Mouse (Mus musculus) intestine, embryonic 14.5 days (tissue): ENCODE results near the gene Hoxc11. TPM values are rescaled to one million over a fixed set of nuclear protein-coding genes. Genes with fewer than 3 reads are reported as not detected.

Experiments used
- ATAC-seq: fragments of 200-750 bp; cut with Nextera tagmentation; replicated peaks from 2 replicates; pipeline ENCODE4 v1.8.0; 2017; ENCODE audit warnings: low read depth, moderate number of reproducible peaks, moderate TSS enrichment, moderate library complexity; ENCODE audit not compliant: low FRiP score, low TSS enrichment
- DNase-seq: peaks from one replicate; pipeline ENCODE4 v3.0.0-alpha.2; 2018; ENCODE audit warnings: low spot score
- H3K27ac ChIP-seq: fragments of 300-500 bp; sonication (generic); 2 replicates; pipeline ENCODE4 v1.5.1; 2014; ENCODE audit warnings: low read depth, mild to moderate bottlenecking, control low read depth
- H3K27me3 ChIP-seq: fragments of 300-500 bp; sonication (generic); replicated peaks from 2 replicates; pipeline ENCODE4 v1.6.1; 2014; ENCODE audit warnings: low read length, control low read depth; ENCODE audit not compliant: control insufficient read depth, insufficient read depth
- H3K36me3 ChIP-seq: fragments of 300-500 bp; sonication (generic); 2 replicates; pipeline ENCODE4 v1.6.1; 2014; ENCODE audit warnings: low read length, control low read depth; ENCODE audit not compliant: control insufficient read depth, insufficient read depth
- H3K4me1 ChIP-seq: fragments of 300-500 bp; sonication (generic); replicated peaks from 2 replicates; pipeline ENCODE4 v1.6.1; 2014; ENCODE audit warnings: low read length, control low read depth, mixed read lengths; ENCODE audit not compliant: control insufficient read depth, insufficient read depth
- H3K4me2 ChIP-seq: fragments of 300-500 bp; sonication (generic); 2 replicates; pipeline ENCODE4 v1.6.1; 2014; ENCODE audit warnings: low read length
- H3K4me3 ChIP-seq: fragments of 300-500 bp; sonication (generic); 2 replicates; pipeline ENCODE4 v1.5.1; 2014; ENCODE audit warnings: low read depth, low read length, control low read depth, mixed read lengths
- H3K9ac ChIP-seq: fragments of 300-500 bp; sonication (generic); 2 replicates; pipeline ENCODE4 v1.6.1; 2014; ENCODE audit warnings: mild to moderate bottlenecking, low read length
- H3K9me3 ChIP-seq: fragments of 300-500 bp; sonication (generic); 2 replicates; pipeline ENCODE4 v1.6.1; 2016; ENCODE audit warnings: low read length, control low read depth; ENCODE audit not compliant: control insufficient read depth
- WGBS: fragments of 180-500 bp; shearing (Covaris S2); extraction: QIAGEN DNeasy Blood & Tissue Kit; methylation state at CpG from one replicate; pipeline ENCODE4 v1.1.7; 2014; 5-methylcytosine and 5-hydroxymethylcytosine counted together
- polyA plus RNA-seq: library from polyadenylated mRNA; unstranded; fragments of >200 nt; fragmentation: Nextera tagmentation; extraction: Ambion mirVana; gene quantifications from 2 replicates; pipeline ENCODE4 v1.2.1, GENCODE M21; 2014

Gene Hoxc11
- polyA plus RNA-seq, 1 experiment from 2014 or later: 0.11 TPM

GRCm38 (mm10) chr15:102975034-102975433 is 20.8 kb downstream of the Hoxc11 start:
- peaks cover 100% of the 10 kb centered on the region for H3K27me3 ChIP-seq
- 7% methylated on average over 7 of the region's 7 CpGs for WGBS
- H3K4me3 ChIP-seq: 0 out of 2 replicates have a peak overlapping the region, but pooled peaks have one; percentile 12
- no peak overlapping the region for H3K9ac ChIP-seq
- no peaks in the 10 kb centered on the region for H3K36me3 ChIP-seq
- H3K4me1 ChIP-seq: no peaks in the 10 kb centered on the region
- no peak for DNase-seq
- 0 out of 2 replicates have a peak overlapping the region, but pooled peaks have one; percentile 4 for H3K4me2 ChIP-seq
- H3K9me3 ChIP-seq: no peaks in the 10 kb centered on the region
- H3K27ac ChIP-seq: no peak overlapping the region
- ATAC-seq: no peak

DNA sequence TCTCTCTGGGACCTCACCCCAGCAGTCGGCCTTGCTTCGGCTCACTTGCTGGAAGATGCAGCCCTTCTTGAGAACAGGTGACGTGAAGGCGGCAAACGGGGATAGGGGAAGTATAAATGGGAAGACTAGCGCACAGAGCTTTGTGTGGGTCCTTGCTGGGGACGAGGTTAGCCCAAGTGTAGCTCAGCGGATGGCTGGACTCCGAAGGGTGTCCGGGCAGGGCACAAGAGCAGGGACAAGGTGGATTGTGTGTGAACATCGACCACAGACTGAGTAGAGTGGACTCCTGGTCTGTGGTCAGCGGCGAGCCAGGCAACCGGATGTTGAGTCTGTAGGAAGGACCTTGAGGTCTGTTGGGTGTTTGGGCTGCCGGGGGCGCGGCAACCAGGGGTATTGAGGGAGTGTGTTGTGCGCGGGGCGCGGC is 21.5 kb downstream of the Hoxc11 start:
- H3K9me3 ChIP-seq: no peaks in the 10 kb centered on the region
- H3K4me2 ChIP-seq: peak overlapping the region; percentile 36
- peaks cover 100% of the 10 kb centered on the region for H3K27me3 ChIP-seq
- H3K9ac ChIP-seq: no peak overlapping the region
- ATAC-seq: no peak
- 1% methylated on average over 21 of the region's 21 CpGs for WGBS
- no peaks in the 10 kb centered on the region for H3K36me3 ChIP-seq
- H3K27ac ChIP-seq: no peak overlapping the region
- H3K4me3 ChIP-seq: 0 out of 2 replicates have a peak overlapping the region, but pooled peaks have one; percentile 12
- no peaks in the 10 kb centered on the region for H3K4me1 ChIP-seq
- peak; percentile 74 for DNase-seq

DNA sequence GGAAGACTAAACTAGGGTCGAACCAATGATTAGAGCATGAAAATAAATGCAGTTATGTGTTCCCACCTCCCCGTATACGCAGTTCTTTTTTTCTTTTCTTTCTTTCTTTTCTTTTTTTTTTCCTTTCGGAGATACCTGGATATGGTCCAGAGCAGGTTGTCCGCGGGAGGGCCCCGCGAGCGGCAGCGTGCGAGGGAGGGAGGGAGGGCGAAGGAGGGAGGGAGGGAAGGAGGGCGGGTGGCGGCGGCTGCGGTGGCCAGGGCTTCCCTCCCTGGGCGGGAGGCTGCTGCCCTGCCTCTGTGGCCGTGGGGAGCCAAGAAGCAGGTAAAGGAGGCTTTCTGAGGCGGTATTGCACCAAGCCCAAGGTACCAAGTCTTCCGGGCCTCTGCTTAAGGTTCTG is 21.9 kb downstream of the Hoxc11 start, which contains the start of gene Hoxc9:
TSS of gene Hoxc9 (plus strand) at position 269 of the 400 bp plus-strand sequence.
- DNase-seq (no peak), ATAC-seq (no peak)
- peak within 1 kb of the TSS; percentile 12 for H3K4me3 ChIP-seq
- H3K4me2 ChIP-seq: peak within 1 kb of the TSS; percentile 36
- H3K9ac ChIP-seq: no peak within 1 kb of the TSS
- no peaks in the 10 kb centered on the region for H3K9me3 ChIP-seq
- no peak within 1 kb of the TSS for H3K27ac ChIP-seq
- H3K4me1 ChIP-seq: no peaks in the 10 kb centered on the region
- H3K36me3 ChIP-seq: no peaks in the 10 kb centered on the region
- peaks cover 100% of the 10 kb centered on the region for H3K27me3 ChIP-seq
- WGBS: under 1% methylated on average over 15 of the region's 20 CpGs

DNA sequence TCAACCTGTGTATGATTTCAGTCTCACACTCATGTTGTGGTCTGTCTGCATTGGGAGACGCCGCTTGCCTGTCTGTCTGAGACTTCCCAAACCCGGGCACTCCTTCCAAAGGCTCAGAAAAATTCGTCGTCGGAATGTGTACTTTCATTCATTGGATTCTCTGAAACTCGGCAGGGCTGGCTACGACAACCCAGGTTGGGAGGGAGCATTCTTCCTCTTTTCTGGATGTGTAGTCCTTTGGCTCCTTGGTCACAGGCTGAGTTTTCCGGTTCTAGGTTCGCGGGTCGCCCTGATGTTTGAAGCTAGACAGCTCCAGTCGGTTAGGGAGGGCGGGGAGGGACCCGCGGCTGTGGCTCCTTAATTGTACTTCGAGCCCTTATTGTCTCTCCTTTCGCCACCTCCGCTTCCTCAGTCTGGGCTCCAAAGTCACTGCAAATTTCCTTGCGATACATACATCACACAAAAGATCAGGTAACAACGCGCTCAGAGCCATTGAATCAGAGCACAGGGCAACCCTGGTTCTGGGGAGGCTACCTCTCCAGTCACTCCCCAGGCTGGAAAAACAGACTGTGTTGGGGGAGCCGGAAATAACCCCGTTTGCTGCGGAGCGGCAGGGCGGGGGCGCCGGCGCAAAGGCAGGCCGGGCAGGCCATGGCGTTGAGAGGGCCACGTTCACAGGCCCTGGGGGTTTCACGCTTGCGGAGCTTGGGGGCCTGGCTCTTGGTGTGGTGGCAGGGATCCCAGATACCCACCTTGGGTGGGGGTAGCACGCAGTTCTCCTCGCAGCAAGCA is 22.6 kb downstream of the Hoxc11 start:
- WGBS: 3% methylated on average over 37 of the region's 37 CpGs
- Histone ChIP-seq H3K27ac (no peak overlapping the region), H3K36me3 (no peaks in the 10 kb centered on the region), H3K9ac (no peak overlapping the region), H3K4me1 (no peaks in the 10 kb centered on the region), H3K27me3 (peaks cover 100% of the 10 kb centered on the region), H3K4me2 (peak overlapping the region; percentile 36), H3K4me3 (peak overlapping the region; percentile 12), H3K9me3 (no peaks in the 10 kb centered on the region)
- DNase-seq (no peak), ATAC-seq (no peak)

DNA sequence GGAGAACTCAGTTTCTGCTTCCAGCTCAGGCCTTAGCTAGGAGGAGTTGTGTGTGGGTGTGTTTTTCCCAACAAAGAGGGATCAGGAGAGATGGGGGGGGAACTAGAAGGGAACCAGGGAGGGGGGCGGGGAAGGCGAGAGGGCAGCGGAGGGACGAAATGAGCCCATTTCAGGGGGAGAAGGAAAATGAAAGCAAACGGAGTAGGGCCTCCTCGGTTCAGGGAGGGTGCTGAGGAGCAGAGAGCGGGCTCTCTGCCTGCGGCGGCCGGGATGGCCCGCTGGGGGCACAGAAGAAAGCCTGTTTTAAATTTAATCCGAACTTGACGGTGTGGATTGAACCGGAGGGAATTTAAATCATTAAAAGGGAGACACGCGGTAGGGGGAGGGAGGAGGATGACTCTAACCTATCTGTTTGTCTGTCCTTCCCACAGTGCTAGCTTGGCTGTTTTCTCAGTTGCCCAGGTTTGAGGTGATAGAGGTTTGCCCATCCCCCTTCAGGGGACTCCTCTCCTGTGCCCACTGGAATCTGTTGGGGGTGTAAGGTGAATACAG is 23.3 kb downstream of the Hoxc11 start:
- H3K4me1 ChIP-seq: no peaks in the 10 kb centered on the region
- 6% methylated on average over 16 of the region's 16 CpGs for WGBS
- peak overlapping the region; percentile 36 for H3K4me2 ChIP-seq
- no peak overlapping the region for H3K27ac ChIP-seq
- peaks cover 100% of the 10 kb centered on the region for H3K27me3 ChIP-seq
- ATAC-seq: no peak
- no peaks in the 10 kb centered on the region for H3K9me3 ChIP-seq
- DNase-seq: no peak
- no peak overlapping the region for H3K9ac ChIP-seq
- peak overlapping the region; percentile 12 for H3K4me3 ChIP-seq
- no peaks in the 10 kb centered on the region for H3K36me3 ChIP-seq

- peaks cover 99% of the 10 kb centered on the region for H3K27me3 ChIP-seq
- no peak overlapping the region for H3K9ac ChIP-seq
- DNase-seq (no peak), ATAC-seq (no peak)
- no peak overlapping the region for H3K4me3 ChIP-seq
- H3K27ac ChIP-seq: no peak overlapping the region
- H3K4me2 ChIP-seq: 0 out of 2 replicates have a peak overlapping the region, but pooled peaks have one; percentile 20
- H3K9me3 ChIP-seq: no peaks in the 10 kb centered on the region
- 10% methylated on average over 13 of the region's 13 CpGs for WGBS
- H3K36me3 ChIP-seq: no peaks in the 10 kb centered on the region
- H3K4me1 ChIP-seq: no peaks in the 10 kb centered on the region
These were observed 24.6 kb downstream of the Hoxc11 start for GRCm38 (mm10) chr15:102978615-102979515.

- Histone ChIP-seq H3K4me2 (no peak overlapping the region), H3K9ac (no peak overlapping the region)
These were observed 25.7 kb downstream of the Hoxc11 start for GRCm38 (mm10) chr15:102979936-102980335.

DNA sequence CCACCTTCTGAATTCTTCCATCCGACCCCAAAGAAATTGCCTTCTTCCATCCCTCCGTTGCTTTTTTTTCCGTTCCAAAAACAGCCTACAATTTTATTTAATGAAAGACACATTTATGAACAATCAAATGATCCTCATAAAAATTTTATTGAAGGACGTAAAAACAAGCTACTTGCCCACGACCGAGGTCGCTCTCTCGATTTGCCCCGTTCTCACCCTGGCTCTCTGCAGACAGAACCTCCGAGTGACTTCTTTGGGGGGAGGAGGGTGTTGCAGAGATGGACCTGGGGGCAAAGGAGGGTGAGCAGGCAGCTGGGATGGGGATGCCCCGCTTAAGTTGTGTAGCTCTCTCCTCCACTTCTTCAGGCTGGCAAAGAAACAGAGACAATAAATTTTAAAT is 26.1 kb downstream of the Hoxc11 start:
- Histone ChIP-seq H3K9ac (no peak overlapping the region), H3K4me3 (no peak overlapping the region; the same call in 1 of the 2 replicates), H3K27ac (no peak overlapping the region), H3K4me1 (no peaks in the 10 kb centered on the region), H3K4me2 (peak overlapping the region; percentile 52), H3K9me3 (no peaks in the 10 kb centered on the region), H3K27me3 (peaks cover 99% of the 10 kb centered on the region), H3K36me3 (no peaks in the 10 kb centered on the region)
- DNase-seq: no peak
- WGBS: 5% methylated on average over 11 of the region's 11 CpGs
- ATAC-seq: no peak

More at GRCm38 (mm10) chr15:102979936-102980335, 25.7 kb downstream of the Hoxc11 start:
- H3K36me3 ChIP-seq: no peaks in the 10 kb centered on the region
- H3K27me3 ChIP-seq: peaks cover 99% of the 10 kb centered on the region
- WGBS: 19% methylated on average over 1 of the region's 1 CpGs
- H3K27ac ChIP-seq: no peak overlapping the region
- no peaks in the 10 kb centered on the region for H3K4me1 ChIP-seq
- H3K4me3 ChIP-seq: no peak overlapping the region
- ATAC-seq: no peak
- no peaks in the 10 kb centered on the region for H3K9me3 ChIP-seq
- no peak for DNase-seq
